Mouse (Mus musculus) lung, adult 18-20 months (tissue): Measurements from ENCODE around the gene Hoxb7.

Experiments
- DNase-seq, 2 experiments: peaks; one replicate each; pipeline ENCODE4 v3.0.0; 2022; ENCODE audit warnings: mixed read lengths in 2 of 2

The Hoxb7 gene

DNA sequence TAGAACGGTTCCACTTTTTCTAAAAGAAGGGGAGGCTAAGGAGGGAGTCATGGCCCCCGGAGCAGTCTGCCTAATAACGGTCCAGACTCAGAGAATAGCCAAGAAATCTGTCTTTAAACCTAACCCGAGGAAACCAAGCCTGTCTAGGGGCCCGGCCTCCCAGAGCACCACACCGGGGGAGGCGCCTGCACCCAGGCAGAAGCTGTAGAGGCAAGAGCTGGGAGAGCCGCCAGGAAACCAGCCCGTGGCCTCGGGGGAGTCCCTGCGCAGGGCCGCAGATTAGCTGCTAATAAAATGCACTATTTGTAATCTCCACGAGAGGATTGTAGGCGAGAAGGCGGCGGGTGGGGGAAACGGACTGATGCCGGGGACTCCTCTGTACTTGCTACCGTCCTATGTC, 16.6 kb upstream of the Hoxb7 start:
- no peak for DNase-seq

DNA sequence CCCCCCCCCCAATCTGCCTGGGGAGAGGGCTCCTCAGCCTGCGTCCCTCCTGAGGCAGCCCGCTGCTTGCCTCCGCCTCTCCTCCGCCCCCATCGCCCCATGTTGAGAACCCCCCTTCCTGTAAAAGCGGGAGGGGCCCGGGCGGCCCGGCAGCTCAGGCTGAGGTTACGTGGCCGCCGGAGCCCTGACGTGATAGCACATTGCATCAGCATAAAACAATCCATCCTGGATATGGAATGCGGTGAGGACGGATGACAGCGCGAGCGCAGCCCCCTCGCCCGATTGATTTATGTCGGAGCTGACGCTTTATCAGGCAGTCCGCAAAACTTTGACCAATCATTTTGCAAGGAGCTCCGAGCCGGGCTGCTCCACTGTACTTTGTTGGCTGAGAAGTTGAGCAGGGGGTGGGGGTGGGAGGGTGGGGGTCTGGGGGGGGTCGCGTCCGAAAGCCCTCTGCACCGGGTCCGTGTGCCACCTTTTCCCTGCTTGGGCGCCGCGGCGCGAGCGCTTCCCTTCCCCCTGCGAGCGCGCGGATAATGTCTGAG, 15.4 kb upstream of the Hoxb7 start, which contains the start of gene Hoxb9:
TSS of gene Hoxb9 (plus strand) at position 462 of the 545 bp plus-strand sequence.
- DNase-seq, result no peak

DNA sequence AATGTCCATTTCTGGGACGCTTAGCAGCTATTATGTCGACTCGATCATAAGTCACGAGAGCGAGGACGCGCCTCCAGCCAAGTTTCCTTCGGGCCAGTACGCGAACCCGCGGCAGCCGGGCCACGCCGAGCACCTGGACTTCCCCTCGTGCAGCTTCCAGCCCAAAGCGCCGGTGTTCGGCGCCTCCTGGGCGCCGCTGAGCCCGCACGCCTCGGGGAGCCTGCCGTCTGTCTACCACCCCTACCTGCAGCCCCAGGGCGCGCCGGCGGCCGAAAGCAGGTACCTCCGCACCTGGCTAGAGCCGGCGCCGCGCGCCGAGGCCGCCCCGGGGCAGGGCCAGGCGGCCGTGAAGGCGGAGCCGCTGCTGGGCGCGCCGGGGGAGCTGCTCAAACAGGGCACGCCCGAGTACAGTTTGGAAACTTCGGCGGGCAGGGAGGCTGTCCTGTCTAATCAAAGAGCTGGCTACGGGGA, 14.8 kb upstream of the Hoxb7 start:
- no peak for DNase-seq

DNA sequence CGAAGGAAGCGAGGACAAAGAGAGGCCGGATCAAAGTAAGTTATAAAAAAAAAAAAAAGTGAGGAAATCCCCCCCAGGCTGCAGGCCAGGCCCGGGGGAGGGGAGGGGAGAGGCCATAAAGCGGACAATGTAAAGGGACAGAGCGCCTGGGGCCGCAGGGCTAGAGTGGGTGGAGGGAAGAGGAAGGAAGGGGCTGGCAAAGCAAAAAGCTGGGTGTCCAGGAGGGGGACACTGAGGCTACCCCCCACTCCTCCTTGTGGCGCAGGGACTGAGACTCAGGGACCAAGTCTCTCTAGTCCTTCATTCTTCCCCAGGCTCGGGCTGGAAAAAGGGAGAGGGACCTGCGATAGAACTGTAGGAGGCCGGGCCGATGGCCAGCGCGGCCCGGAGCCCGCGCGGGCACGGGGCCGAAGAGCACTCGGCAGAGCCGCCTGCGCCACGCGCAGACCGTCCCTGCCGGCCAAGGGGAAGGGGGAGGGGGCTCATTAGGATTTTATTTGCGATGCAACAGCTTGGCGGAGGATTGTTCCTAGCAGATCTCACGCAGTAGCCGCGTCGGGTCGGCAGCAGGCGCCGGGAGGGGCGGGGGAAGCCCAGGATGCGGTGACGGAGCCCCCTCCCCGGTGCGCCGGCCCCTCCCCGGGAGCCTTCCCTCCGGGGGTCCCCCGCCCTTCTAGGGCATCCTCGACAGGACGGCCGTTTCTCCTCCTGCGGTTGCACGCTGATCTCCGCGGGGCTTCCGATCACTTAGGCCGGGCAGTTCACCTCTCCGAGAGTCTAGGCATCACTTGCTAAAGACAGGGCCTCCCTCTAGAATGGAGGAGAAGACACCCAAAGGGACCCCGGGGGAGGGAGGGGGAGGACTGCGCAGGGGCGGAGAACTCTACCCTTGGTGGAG, 14.2 kb upstream of the Hoxb7 start:
- DNase-seq, result no peak

DNA sequence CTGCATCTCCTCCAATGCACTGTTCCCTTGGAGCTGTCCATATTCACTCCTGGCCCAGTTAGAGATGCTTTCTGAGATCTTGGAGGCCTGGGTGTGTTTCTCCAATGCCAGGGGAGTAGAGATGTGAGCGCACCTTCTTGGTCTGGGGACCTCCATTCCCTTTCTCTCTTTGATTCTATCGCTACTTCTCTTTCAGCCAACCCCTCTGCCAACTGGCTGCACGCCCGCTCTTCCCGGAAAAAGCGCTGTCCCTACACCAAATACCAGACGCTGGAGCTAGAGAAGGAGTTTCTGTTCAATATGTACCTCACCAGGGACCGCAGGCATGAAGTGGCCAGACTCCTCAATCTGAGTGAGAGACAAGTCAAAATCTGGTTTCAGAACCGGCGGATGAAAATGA, 12.0 kb upstream of the Hoxb7 start:
- no peak for DNase-seq

DNA sequence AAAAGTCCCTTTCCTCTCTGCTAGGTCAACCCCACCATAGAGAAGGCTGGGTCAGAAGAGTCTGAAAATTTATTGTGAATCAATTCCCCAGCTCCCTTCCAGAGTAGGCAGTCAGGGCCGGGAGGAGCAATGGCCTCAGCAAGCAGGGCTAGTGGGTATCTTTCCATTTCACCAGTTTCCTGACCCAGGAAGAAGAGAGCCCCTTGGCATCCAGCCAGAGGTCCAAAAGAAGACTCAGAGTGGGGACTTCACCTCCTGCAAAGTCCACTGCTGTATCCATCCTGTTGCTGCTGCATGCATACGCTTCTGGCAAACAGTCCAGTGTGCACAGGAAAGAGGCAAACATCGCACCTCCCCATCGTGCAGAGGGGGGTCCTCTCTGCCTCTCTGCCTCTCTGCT, 10.5 kb upstream of the Hoxb7 start:
- no peak for DNase-seq

DNA sequence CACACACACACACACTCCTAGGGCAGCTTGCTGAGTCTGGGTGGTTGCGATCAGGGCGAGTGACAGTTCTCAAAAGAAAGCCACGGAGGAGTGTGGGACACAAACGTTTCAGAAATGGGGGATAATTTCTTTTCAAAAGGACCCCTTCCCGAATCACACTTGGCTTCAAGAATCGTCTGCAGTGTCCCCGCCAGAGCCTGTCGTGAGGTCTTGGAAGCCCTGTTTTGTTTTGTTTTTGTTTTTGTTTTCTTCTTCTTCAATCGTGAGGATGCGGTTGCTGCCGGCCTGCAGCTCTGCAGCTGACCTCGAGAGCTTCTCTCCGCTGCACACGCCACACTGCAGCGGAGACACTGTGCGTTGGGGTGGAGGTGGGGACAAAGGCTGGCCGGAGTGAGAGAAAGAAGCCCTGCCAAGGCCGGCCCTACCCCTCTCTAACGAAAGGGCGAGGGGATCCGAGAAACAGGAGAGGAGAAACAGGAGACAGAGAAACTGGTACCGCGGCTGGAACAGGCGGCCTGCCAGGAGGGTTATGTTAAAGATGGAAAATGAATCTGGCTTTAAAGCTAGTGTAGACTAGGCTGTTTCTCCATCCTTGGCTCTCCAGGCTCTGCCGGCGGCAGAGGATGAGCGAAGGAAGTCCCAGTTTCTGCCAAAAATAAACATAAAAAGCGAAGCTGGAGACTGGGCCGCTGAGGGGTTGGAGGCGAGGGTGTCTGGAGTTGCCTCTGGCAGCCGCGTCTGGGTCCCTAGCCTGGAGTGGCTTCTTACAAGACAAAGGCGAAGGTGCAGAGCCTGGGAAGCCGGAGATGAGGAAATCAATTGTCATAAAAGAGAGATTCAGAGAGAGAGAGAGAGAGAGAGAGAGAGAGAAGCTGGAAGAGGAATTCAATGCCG, 9.0 kb upstream of the Hoxb7 start:
- no peak for DNase-seq

DNA sequence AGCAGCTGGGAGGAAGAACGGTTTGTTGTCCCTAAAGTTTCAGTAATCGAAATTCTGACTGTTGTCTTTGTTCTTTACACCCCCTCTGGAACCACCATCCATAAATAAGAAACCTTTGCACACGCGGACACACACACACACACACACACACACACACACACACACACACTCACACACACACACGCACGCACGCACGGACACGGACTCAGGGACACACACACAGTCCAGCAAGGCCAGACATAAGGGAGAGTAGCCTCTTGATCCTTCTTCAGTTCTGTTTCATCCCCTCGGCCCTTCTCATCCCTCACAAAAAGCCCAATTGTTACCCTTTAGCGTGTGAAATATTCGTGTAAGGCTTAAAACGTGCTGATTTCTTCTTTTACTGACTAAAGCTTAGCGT, 8.1 kb upstream of the Hoxb7 start:
- DNase-seq, result no peak

DNA sequence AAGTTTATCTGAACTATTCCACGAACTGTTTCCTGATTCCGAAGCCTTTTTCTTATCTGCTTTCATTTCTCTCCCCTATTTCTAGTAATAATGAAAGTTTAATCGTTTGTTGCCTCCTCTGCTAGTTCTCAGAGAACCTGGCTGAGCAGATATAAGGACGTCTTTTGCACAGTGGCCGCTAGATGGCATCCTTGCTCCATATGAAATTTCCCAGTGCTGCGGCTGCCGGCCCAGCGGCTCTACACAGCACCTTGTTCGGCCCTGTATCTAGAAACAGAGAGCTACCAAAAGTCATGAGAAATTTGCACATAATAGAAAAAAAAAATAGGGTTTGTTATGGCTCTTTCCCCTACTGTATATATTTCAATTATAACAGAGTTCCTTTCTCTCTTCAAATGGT, 7.7 kb upstream of the Hoxb7 start:
- DNase-seq, result peak; percentile 78 to 83

DNA sequence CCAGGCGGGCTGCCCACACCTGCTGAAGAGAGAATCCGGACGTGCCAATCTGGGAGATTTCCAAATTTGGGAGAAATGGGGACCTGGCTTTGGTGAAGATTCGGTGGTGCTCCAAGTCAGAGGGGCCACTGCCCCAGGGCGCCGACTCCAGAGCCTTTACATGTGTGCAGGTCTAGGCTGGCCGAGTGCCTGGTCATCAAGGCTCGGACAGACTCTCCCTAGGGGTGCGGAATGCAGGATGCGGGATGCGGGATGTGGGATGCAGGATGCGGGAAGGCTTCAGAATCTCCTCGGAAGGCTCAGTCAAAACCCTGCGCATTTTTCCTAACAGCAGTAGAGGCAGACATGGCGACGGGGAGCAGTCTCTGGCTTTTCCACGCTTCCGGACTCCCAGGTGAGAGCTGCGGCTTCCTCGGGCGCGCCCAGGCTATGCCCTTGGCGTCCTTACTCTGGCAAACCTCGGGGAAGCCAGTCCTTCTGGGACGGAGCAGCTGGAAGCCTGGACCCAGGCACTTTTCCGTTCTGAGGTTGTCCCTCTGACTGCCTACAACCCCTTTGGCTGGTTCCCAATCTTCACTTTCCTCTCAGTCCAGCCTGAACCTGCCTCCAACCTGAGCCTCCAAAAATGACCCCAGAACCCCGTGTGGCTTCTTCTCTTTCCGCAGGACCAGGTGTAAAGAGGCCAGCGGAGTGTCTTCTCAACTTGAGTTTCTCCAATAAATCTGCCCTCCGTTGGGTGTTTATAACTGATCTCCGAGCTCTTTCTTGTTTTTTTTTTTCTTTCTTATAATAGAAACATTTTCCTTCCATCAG, 6.8 kb upstream of the Hoxb7 start:
- no peak for DNase-seq

DNA sequence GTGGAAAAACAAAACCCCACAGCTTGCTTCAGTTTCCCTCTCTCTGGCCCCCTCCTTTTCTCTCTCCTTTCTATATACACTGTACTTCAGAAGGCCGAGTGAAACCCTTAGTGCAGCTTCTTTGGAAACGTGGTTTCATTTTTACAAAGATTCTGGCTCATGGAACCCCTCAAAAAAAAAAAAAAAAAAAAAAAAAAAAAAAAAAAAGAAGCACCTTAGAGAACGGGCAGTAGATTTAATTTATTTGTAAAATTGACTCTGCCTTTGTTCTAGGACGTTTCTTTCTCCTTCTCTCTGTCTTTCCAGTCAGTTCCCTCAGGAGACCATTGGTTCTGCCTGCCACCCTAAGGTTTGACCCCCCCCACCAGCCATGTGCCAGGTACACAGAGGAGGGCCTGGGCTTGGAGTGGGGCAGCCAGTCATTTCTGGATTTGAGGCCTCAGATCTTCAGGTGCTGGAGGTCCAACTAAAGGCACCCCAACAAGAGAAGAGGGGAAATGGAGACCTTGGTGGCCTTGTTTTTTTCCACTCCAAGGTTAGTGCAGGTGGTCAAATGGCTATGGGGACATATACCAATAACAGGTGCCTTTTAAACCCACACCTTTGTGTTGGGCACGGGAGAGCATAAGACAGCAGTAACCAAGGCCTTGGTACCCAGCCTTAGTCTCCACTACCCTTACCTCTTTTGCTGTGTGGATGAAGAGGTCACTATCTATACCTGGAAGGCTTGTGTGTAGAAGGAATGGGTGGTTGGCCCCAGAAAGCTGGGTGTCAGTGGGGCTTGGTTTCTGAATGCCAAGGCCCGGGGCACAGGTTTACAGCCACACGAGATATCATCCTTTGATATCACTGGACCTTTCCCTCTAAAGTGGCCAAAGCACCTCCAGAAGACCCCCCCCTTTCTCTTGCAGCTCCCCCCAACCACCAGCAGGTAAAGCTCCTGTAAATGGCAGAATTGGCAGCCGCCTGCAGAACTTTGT, 5.7 kb upstream of the Hoxb7 start:
- no peak for DNase-seq

DNA sequence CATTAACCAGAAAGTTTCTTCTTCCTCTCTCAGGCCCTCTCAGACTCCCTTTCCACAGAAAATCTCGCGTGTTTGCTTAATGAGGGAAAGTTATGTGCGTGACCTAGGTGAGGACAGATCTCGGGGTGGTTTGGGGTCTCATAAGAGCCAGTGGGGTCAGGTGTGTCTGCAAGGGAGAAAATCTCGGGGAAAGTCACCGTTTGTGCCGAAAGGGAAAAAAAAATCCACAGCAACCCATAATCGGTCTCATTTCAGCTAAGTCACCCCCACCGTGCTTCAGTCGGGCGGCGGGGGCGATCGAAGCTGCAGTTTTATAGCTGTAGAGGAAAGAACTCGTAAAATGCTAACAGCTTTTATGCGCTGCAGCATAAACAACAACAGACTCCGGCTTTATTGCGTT, 5.0 kb upstream of the Hoxb7 start:
- DNase-seq, result no peak

DNA sequence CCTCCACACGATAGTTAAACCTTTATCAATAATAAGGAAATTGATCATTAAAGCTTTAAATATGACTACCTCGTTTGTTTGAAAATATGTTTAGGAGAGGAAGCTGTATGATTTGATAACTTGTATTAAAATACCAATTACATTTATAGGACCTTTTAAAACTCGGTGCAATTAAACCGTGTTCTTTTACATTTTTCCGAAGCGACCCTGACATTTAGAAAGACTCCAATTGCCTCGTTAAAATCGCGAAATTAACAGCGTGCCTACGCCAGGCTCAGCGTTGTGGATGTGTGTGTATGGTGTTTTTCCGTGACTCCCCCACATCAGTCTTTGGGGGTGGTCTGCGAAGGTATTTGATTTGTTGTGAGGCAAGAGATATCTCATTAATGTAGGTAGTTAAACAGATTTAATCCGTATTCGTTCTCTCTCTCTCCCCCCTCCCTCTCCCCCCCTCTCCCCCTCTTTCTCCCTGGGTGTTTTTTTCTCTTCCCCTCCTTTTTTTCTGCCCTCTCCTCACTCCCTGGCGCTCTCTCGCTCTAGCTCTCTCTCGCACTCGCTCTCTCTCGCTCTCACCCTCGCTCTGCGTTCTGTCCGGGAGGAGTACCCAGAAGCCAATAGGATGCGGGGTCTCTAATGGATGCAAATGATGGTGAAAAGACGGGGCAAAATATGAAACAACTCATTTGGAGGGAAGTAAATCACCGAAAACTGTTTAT, 4.4 kb upstream of the Hoxb7 start, which contains the start of gene Hoxb8:
TSS of gene Hoxb8 (plus strand) at position 51 of the 716 bp plus-strand sequence.
- no peak for DNase-seq

DNA sequence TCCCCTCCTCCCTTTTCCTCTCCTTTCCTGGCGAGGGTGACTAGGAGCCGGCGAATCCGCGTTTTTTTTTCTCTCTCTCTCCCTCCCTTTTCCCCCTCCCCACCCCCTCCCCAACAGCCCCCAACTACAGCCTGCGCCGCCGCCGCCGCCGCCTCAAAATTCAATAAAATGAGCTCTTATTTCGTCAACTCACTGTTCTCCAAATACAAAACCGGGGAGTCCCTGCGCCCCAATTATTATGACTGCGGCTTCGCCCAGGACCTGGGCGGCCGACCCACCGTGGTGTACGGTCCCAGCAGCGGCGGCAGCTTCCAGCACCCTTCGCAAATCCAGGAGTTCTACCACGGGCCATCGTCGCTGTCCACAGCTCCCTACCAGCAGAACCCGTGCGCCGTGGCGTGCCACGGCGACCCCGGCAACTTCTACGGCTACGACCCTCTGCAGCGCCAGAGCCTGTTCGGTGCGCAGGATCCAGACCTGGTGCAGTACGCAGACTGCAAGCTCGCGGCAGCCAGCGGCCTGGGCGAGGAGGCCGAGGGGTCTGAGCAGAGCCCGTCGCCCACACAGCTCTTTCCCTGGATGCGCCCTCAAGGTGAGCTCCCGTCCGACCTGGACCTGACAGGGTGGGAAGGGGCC, 3.5 kb upstream of the Hoxb7 start:
- DNase-seq, result no peak

DNA sequence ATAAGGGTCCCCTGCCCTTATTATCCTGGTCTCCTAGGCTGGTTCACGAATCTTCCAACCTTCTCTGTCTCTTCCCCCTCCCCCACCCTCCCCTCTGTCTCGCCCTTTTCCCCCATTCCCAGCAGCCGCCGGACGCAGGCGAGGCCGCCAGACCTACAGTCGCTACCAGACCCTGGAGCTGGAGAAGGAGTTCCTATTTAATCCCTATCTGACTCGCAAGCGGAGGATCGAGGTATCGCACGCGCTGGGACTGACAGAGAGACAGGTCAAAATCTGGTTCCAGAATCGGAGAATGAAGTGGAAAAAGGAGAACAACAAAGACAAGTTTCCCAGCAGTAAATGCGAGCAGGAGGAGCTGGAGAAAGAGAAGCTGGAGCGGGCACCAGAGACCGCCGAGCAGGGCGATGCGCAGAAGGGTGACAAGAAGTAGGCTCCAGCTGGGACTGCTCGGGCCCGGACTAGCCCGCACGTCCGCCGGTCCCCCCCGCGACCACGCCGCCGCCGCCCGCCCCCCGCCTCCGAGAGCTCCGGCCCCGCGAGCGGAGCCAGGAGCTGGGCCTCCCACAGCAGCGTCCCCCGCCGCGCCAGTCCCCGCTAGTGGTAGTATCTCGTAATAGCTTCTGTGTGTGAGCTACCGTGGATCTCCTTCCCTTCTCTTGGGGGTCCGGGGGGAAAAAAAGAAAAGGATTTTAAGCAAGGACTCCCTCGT, 2.2 kb upstream of the Hoxb7 start:
- peak in 1 of 2 experiments; percentile 35 for DNase-seq

DNA sequence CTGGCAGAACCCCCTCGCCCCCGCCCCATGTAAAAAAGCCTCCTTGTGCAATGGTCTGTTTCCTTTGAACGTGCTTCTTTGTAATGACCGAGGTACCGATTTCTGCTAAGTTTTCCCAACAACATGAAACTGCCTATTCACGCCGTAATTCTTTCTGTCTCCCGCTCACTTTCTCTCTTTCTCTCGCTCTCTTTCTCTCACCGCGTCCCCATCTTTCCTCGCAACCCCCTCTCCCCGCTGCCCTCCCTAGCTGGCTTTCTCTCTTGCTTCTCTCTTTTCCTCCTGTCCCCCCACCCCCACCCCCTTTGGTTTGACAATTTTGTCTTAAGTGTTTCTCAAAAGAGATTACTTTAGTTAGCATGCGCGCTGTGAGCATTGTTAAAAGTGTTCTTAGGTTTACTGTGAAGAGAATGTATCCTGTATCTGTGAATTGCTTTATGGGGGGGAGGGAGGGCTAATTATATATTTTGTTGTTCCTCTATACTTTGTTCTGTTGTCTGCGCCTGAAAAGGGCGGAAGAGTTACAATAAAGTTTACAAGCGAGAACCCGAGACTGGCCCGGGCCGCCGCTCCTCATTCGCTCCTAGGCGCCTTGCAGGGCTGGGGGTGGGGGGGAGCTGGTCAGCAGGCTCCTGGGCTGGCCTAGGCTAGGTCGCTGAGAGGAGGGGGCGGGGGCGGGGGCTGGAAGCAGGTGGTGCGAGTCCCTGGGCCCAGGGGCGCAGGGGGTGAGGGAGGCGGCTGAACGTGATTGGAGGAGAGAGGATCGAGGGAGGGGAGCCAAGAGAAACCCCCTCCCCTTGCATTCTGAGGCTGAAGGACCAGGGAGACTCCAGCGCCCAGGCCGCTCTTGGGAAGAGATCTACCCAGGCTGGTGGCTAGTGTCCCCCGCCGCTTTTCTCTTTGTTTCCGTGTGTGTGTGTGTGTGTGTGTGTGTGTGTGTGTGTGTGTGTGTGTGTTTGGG, 1.4 kb upstream of the Hoxb7 start:
- DNase-seq, result no peak

DNA sequence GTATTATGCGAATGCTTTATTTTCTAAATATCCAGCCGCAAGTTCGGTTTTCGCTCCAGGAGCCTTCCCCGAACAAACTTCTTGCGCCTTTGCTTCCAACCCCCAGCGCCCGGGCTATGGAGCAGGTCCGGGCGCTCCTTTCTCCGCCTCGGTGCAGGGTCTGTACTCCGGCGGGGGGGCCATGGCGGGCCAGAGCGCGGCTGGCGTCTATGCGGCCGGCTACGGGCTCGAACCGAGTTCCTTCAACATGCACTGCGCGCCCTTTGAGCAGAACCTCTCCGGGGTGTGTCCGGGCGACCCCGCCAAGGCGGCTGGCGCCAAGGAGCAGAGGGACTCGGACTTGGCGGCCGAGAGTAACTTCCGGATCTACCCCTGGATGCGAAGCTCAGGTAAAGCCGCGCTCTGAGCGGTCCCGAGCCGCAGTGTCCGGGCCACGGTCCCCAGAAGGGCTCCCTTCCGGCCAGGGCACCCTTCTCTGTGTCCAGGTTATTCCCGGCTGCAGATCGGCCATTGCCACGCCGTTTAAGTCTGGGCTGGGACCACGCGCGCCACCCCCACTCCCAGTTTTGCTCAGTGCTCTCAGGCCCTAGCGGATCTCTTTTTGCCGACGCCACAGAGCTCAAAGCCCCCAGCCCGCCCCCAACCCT, 439 bp downstream of the Hoxb7 start:
- DNase-seq, result no peak
